In genomic region chr7:111779504-111780242, GRCm38 (mm10) we compare ENCODE assay signal across 8 mouse cellular contexts. TPM values are rescaled to one million over a fixed set of nuclear protein-coding genes. Genes with fewer than 3 reads are reported as not detected.
DNase-seq lines count a peak whose midpoint lies in the region.

Gene Galnt18 (minus strand): TSS chr7:111779977.

- DNase-seq in adrenal gland, adult 18-20 months (ENCODE audit: low spot score in 2 of 2) = peak; percentile 89 to 90
- peak; percentile 94 for DNase-seq in embryo, embryonic 10.5 days (ENCODE audit: low spot score)
- DNase-seq in gastrocnemius, postnatal 25 days = peak; percentile 97
- peak; percentile 53 for DNase-seq in hindlimb bud, embryonic 11.5 days (ENCODE audit: extremely low spot score, low read depth, low spot score)
- DNase-seq in left cerebral cortex, adult 18-20 months (ENCODE audit: low spot score in 2 of 2) = peak; percentile 91 to 97
- peak; percentile 95 for DNase-seq in lung, postnatal 25 days (ENCODE audit: low spot score)
- peak; percentile 93 to 94 for DNase-seq in right cerebral cortex, adult 2 months (ENCODE audit: low spot score in 2 of 2)
- peak; percentile 85 for DNase-seq in urinary bladder, postnatal 25 days (ENCODE audit: low spot score)

RNA-seq across cellular contexts. Expression of gene Galnt18, which starts in this region (rescaled TPM):
- 10 to 100 TPM; 13.2 to 16.8 TPM for total RNA-seq in adrenal gland, adult 18-20 months (2021)
- 1 to 10 TPM; 4.1 to 5.2 TPM for total RNA-seq in gastrocnemius, postnatal 25 days (2021)
- total RNA-seq in left cerebral cortex, adult 18-20 months (2021) = 10 to 100 TPM; 37.1 to 39.4 TPM

Comparison
In these comparisons a context has a peak if more than half of its experiments do, and no peak if none do; other contexts are left out.
1. Peak in every context shown above with its lines: DNase-seq.